Mouse (Mus musculus) G1E (cell line): ENCODE measurements at regions not wholly inside any gene's neighbourhood (a gene's known extent, or its start where the extent isn't known, plus 50 kb on each side); places are given as distances from the start of the nearest gene placed in this dataset.

Experiments used
- ATAC-seq: 2 replicates; pipeline ENCODE4 v1.8.0; 2016; ENCODE audit warnings: mild to moderate bottlenecking; ENCODE audit not compliant: insufficient number of reproducible peaks, poor library complexity, low FRiP score, severe bottlenecking; ENCODE audit errors: extremely low read depth
- DNase-seq: peaks from one replicate; pipeline ENCODE4 v3.0.0; 2012; ENCODE audit warnings: low spot score
- H3K27me3 ChIP-seq: 2 replicates; pipeline ENCODE4 v1.6.1; 2012; ENCODE audit warnings: mild to moderate bottlenecking, low read length, inconsistent platforms; ENCODE audit not compliant: insufficient read depth
- H3K36me3 ChIP-seq: replicated peaks from 2 replicates; pipeline ENCODE3; 2012; ENCODE audit warnings: mild to moderate bottlenecking, inconsistent platforms
- H3K4me1 ChIP-seq: 2 replicates; pipeline ENCODE4 v1.6.1; 2012; ENCODE audit warnings: low read depth, low read length, inconsistent platforms, mixed read lengths; ENCODE audit not compliant: insufficient read depth
- H3K4me3 ChIP-seq: 2 replicates; pipeline ENCODE4 v1.5.1; 2012; ENCODE audit warnings: low read depth, mild to moderate bottlenecking, inconsistent platforms, low read length, moderate library complexity, mixed read lengths
- H3K9me3 ChIP-seq: replicated peaks from 2 replicates; pipeline ENCODE4 v1.6.1; 2012; ENCODE audit warnings: inconsistent platforms
- CTCF ChIP-seq: IDR thresholded peaks from 2 replicates; pipeline ENCODE4 v1.5.1; 2012; ENCODE audit warnings: low read depth, low read length, inconsistent platforms, mixed read lengths
- GATA1 ChIP-seq: IDR thresholded peaks from 2 replicates; pipeline ENCODE4 v1.6.1; 2012; ENCODE audit warnings: borderline replicate concordance, low read length, inconsistent platforms, mixed read lengths
- GATA2 ChIP-seq: IDR thresholded peaks from 2 replicates; pipeline ENCODE4 v1.6.1; 2012; ENCODE audit warnings: low read depth, low read length, inconsistent platforms, borderline replicate concordance
- POLR2AphosphoS5 ChIP-seq: IDR thresholded peaks from 2 replicates; pipeline ENCODE4 v1.6.1; 2012; ENCODE audit warnings: low read depth, low read length, inconsistent platforms; ENCODE audit not compliant: insufficient replicate concordance
- TAL1 ChIP-seq: conservative IDR thresholded peaks from 2 replicates; pipeline ENCODE4 v1.6.1; 2012; ENCODE audit warnings: low read depth, low read length, inconsistent platforms, mixed read lengths

DNA sequence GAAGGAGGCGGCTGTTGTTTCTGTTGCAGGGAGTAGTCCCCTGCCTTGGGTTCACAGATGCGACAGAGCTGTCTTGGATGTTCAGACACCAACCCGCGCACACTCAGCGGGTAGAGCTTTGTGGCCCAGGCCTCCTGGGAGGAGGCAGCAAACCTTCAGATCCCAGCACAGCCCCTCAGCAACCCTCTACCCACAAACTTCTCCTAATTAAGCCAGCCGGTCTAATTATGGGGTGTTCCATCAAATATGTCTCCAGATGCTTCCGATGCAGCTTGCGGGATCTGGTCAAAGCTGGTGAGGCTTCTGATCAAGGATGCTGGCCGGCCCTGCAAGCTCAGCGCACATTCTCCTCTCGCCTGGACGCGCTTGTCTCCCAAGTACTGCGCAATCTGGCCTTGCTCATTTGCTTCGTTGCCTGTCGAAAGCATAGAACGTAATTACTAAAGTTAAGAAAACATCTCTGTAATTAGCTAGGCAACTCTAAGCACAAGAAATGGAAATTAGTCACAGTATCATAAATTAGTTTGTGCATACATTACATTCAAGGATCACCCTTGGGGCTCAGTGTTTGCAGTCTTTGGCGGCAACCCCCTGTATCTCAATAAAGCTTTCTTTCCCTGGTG is 92.0 kb upstream of the Kiz start:
- Histone ChIP-seq H3K36me3 (no peaks in the 10 kb centered on the region), H3K9me3 (0 out of 2 replicates have a peak, but pooled peaks cover 6% of the 10 kb centered on the region), H3K27me3 (no peaks in the 10 kb centered on the region), H3K4me1 (no peaks in the 10 kb centered on the region), H3K4me3 (no peak overlapping the region)
- TF ChIP-seq POLR2AphosphoS5 (no peak), TAL1 (no peak)
- DNase-seq, result no peak
- no peak for ATAC-seq

DNA sequence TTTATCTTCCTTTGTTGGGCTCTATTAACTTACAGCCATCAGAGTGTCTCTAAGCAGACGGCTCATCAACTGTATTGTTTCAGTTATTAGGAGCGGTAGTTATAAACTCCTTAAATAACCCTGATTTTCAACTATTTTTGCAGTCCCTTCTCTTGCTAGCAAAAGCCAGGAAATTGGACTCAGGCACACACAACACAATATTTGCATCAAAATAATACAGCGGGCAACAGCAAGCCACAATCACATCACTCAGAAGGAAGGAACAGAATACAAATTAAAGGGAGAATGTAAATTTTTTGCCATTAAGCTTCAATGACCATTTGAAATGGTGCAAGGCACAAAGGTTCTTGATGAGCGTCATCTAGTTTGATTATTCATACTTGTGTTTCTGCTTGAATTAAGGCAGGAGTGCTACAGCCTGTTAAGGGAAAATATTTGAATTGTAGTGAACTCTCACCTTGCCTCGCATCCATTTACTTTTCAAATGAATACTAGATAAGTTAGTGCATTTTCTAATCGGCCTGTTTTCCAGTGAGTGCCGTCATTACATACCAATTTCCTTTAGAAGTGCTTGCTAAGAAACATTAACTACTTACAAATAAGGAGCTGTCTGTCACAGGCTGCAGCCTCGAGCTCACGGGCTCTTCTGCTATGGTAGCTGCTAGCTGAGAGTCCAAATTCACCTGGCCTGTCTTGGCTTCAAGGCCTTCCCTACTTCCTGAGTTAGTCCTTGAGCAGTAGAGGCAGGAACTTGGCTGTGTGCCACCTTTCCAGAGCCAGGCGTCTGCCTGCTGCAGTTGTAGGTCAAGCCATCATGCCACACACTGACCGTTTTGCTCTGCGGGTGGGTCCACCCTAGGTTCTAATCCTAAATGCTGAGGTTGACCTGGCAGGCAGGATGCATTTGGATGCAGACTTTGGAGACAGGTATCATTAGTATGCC is 91.1 kb upstream of the Kiz start:
- DNase-seq (no peak), ATAC-seq (no peak)
- H3K4me1 ChIP-seq, result no peaks in the 10 kb centered on the region
- H3K9me3 ChIP-seq, result 0 out of 2 replicates have a peak, but pooled peaks cover 6% of the 10 kb centered on the region
- no peaks in the 10 kb centered on the region for H3K36me3 ChIP-seq
- TF ChIP-seq TAL1 (no peak), GATA1 (no peak), GATA2 (no peak), POLR2AphosphoS5 (no peak), CTCF (no peak)
- H3K27me3 ChIP-seq, result no peaks in the 10 kb centered on the region
- H3K4me3 ChIP-seq, result no peak overlapping the region

DNA sequence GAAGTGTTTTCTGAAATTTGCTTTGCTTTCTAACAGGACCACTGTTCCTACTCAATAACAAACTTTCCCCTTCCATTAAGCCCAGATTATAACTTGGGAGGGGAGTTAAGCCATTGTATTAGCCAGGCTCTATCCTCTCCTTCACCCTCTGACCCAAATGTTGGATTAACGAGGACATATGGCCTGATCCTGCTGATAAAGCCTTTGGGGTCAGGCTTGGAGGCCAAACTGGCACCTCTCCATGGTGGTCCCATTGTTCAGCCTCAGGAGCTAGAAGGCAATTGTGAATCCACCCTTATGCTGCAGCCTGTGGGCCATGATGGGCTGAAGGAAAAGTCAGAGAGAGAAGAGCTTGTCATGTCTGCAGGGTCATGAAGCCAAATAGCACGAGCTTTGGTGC is 80.8 kb upstream of the Kiz start:
- H3K9me3 ChIP-seq, result no peaks in the 10 kb centered on the region
- H3K27me3 ChIP-seq, result no peaks in the 10 kb centered on the region
- ATAC-seq (no peak), DNase-seq (no peak)
- TF ChIP-seq TAL1 (no peak), CTCF (no peak), GATA2 (no peak), POLR2AphosphoS5 (no peak), GATA1 (no peak)
- H3K4me1 ChIP-seq, result no peaks in the 10 kb centered on the region
- no peaks in the 10 kb centered on the region for H3K36me3 ChIP-seq
- H3K4me3 ChIP-seq, result no peak overlapping the region

DNA sequence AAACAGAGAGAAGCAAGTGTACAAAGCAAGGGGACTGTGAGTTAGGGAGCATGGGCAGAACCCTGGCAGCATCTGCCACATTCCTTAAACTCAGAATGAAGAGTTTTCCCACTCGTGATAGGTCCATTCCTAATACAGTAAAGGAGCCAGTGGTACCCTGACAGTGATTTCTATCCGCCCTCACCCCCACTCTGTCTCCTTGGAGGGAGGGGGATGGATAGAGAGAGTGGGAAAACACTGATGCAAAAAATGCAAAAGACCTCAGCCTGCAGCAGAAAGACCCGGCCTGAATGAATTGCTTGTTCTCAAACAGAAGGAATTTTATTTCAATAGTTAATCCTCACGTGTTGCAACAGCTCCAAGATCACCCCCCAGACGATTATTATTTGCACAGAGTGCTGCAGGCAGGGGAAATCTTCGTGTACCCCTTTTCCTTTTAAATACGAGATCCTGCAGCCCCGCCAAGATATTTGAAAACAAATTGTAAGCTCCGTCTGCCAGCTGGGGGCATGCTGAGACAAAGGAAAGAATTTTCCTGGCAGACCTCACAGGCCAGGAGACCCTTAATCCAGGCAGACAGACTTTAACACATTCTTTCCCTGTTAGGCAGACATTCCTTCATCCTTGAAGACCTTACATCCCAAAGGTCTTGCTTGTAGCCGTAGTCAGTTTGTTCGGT is 68.4 kb upstream of the Kiz start:
- no peaks in the 10 kb centered on the region for H3K4me1 ChIP-seq
- H3K4me3 ChIP-seq, result no peak overlapping the region
- 0 out of 2 replicates have a peak, but pooled peaks cover 2% of the 10 kb centered on the region for H3K9me3 ChIP-seq
- DNase-seq, result no peak
- H3K36me3 ChIP-seq, result no peaks in the 10 kb centered on the region
- H3K27me3 ChIP-seq, result no peaks in the 10 kb centered on the region
- TF ChIP-seq CTCF, result no peak
- no peak for TF ChIP-seq GATA1
- no peak for ATAC-seq

DNA sequence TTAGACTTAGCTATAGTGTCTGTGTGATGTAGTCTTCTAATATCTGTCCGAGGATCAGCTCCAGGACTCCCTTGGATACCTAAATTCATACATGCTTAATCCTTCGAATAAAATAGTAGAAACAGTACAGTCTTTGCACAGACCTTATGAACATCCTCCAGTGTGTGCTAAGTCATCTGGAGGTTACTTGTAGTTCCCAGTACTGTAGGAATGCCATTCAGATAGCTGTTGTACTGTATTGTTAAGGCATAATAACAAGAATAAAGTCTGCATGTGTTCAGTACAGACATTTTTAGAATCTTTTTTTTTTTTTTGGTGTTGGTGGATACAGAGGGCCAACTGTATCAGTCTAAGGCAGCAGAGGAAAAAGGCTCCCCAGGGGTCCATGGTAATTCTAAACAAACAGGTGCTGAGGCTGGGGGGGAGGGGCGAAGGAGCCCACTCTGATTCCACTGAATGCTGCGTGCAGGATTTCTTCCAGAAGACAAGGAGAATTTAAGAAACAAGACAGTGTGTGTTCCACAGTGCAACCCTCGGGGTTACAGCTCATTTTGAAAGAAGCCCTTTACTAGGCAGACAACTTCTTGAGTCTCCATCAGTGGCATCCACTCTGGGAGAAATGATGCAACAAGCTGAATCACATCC is 67.7 kb upstream of the Kiz start:
- DNase-seq, result no peak
- H3K36me3 ChIP-seq, result no peaks in the 10 kb centered on the region
- no peaks in the 10 kb centered on the region for H3K4me1 ChIP-seq
- 0 out of 2 replicates have a peak, but pooled peaks cover 2% of the 10 kb centered on the region for H3K9me3 ChIP-seq
- ATAC-seq, result no peak
- no peaks in the 10 kb centered on the region for H3K27me3 ChIP-seq
- TF ChIP-seq CTCF (no peak), GATA1 (no peak), GATA2 (no peak), TAL1 (no peak), POLR2AphosphoS5 (no peak)
- H3K4me3 ChIP-seq, result no peak overlapping the region

DNA sequence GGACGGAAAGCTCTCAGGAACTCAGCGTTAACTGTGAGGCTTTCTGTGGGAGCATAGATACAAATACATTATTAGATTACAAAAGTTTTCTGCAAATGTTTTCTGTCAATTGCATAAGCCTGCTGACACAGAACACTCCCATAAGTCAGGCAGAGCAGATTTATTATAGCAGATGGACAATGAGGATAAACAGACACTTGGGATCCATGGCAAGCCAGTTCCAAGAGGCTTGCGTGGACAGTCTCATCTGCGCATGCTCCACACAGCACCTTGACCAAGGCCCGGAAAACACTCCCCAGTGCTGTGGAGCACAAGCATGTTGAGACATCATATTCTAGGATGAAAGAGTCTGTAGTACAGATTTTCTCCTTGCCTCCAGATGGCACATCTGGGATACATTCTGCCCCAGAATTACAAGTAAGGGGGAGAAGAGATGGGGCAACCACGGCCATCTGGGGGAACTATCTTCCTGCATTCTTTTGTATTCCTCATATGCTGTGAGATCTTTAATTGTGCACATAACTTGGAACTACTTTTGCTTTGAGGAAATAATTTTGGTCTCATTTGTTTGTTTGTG is 62.7 kb upstream of the Kiz start:
- H3K27me3 ChIP-seq, result no peaks in the 10 kb centered on the region
- no peak for ATAC-seq
- TF ChIP-seq GATA1, result no peak
- no peak for TF ChIP-seq CTCF

More for the DNA sequence above, 62.7 kb upstream of the Kiz start:
- 0 out of 2 replicates have a peak, but pooled peaks cover 2% of the 10 kb centered on the region for H3K9me3 ChIP-seq
- H3K4me3 ChIP-seq, result no peak overlapping the region
- no peaks in the 10 kb centered on the region for H3K36me3 ChIP-seq
- no peaks in the 10 kb centered on the region for H3K4me1 ChIP-seq
- no peak for DNase-seq
